Mouse (Mus musculus): Measurements from ENCODE around the gene Prdx1. TPM values are rescaled to one million over a fixed set of nuclear protein-coding genes. Genes with fewer than 3 reads are reported as not detected.

The Prdx1 gene
- polyA plus RNA-seq, 1 experiment from 2014 or later = 660 TPM

DNA sequence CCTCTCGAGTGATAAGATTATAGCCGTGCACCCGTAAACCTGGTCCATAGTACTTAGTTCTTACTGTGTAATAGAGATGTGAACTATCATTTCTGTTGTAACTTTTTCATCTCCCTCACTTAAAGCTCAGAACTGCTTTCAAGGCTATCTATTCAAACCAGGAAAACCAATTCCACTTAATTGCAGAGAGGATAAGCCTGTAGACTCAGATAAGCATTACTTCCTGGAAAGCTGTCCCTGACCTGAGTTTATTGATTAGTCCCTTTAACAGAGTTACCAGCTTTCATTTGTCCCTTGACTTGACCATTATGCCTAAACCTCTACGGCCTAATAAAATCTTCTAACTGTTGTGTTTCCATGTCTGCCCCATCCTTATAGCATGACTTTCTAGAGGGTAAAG, 1.4 kb upstream of the Prdx1 start:
- Histone ChIP-seq H3K4me1 (peaks cover 10% of the 10 kb centered on the region; the same call in 1 of the 2 replicates), H3K9ac (no peak overlapping the region), H3K36me3 (peaks cover 9% of the 10 kb centered on the region; the same call in 1 of the 2 replicates), H3K4me3 (no peak overlapping the region), H3K27me3 (replicated peaks) (no peaks in the 10 kb centered on the region), H3K9me3 (no peaks in the 10 kb centered on the region), H3K27ac (no peak overlapping the region), H3K4me2 (replicated peaks) (no peak overlapping the region)
- no peak for ATAC-seq (ENCODE audit: low FRiP score, low read depth)
- WGBS = 92% methylated on average over 4 of the region's 4 CpGs

DNA sequence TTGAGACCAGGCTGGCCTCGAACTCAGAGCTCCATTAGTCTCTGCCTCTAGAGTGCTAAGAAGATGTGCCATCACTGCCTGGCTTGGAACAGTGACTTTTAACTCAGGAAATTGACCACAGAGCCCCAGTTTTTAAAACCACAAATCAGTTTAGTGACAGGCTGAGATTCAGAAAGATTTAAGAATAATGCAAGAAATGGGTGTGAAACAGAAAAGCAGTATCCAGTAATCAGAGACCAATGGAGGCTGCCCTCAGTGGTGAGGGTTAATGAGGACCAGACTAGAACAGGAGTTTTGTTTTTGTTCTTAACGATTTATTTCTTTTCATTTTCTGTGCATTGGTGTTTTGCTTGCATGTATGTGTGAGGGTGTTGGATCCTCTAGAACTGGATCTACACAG, 679 bp upstream of the Prdx1 start:
- H3K4me3 ChIP-seq = peak overlapping the region; percentile 54; the same call in 1 of the 2 replicates
- H3K36me3 ChIP-seq = peaks cover 16% of the 10 kb centered on the region
- H3K9ac ChIP-seq = no peak overlapping the region
- H3K4me2 ChIP-seq (replicated peaks) = peak overlapping the region; percentile 78
- WGBS = 83% methylated on average over 2 of the region's 2 CpGs
- no peak overlapping the region for H3K27ac ChIP-seq
- peaks cover 10% of the 10 kb centered on the region; the same call in 1 of the 2 replicates for H3K4me1 ChIP-seq
- no peaks in the 10 kb centered on the region for H3K27me3 ChIP-seq (replicated peaks)
- no peaks in the 10 kb centered on the region for H3K9me3 ChIP-seq
- no peak for ATAC-seq (ENCODE audit: low FRiP score, low read depth)

DNA sequence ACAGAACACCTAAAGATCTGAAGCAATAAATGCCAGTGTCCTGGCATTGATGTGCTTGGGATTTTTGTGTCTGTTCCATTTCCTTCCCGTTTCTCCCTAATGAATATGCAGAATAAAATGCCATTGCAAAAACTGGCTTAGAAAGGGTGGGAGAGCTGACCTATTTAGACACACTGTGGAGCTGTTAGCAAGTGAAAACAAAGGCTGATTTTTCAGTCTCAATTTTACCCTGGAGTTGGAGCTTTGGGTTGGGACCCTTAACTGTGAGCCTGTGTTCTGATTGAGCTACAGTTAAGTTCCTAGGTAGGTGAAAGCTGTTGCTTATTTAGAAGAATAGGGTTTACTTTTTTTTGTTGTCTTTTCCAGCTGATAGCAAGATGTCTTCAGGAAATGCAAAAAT, 1.7 kb downstream of the Prdx1 start:
- Histone ChIP-seq H3K27ac (no peak overlapping the region), H3K9me3 (no peaks in the 10 kb centered on the region), H3K27me3 (replicated peaks) (no peaks in the 10 kb centered on the region), H3K4me1 (peaks cover 10% of the 10 kb centered on the region; the same call in 1 of the 2 replicates), H3K4me2 (replicated peaks) (peak overlapping the region; percentile 78), H3K36me3 (peaks cover 26% of the 10 kb centered on the region), H3K9ac (0 out of 2 replicates have a peak overlapping the region, but pooled peaks have one; percentile 74), H3K4me3 (0 out of 2 replicates have a peak overlapping the region, but pooled peaks have one; percentile 54)
- WGBS = 37% methylated on average over 1 of the region's 1 CpGs
- no peak for ATAC-seq (ENCODE audit: low FRiP score, low read depth)

DNA sequence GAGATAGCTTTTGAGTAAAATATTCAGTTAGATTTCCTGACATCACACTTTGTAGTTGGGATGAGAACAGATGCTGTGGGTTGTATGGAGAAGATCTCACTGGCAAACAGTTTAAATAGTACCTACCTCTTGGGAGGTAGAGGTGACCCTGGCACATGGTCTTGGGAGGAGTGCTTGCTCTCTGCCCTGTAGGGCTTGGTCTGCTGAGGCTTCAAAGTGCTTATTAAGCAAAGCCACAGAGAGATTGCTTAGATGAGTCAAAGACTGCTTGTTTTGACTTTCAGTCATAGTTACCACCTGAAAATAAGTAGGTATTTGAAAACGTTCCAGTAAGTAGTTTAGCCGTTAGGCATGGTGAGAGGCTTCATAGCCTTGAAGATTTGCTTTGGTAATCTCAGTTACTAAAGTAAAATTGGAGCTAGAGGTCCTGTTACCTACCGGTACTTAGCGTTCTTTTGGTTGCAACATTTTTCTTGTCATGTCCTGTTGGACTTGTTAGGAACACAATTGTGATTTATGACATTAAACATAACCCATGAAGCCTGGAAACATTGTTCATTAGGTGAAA, 4.0 kb downstream of the Prdx1 start:
- H3K27me3 ChIP-seq (replicated peaks) = no peaks in the 10 kb centered on the region
- no peaks in the 10 kb centered on the region for H3K9me3 ChIP-seq
- H3K4me3 ChIP-seq = no peak overlapping the region
- H3K27ac ChIP-seq = no peak overlapping the region
- no peak overlapping the region for H3K4me2 ChIP-seq (replicated peaks)
- peaks cover 43% of the 10 kb centered on the region for H3K36me3 ChIP-seq
- peaks cover 10% of the 10 kb centered on the region; the same call in 1 of the 2 replicates for H3K4me1 ChIP-seq
- 93% methylated on average over 4 of the region's 4 CpGs for WGBS
- H3K9ac ChIP-seq = no peak overlapping the region
- no peak for ATAC-seq (ENCODE audit: low FRiP score, low read depth)

GRCm38 (mm10) chr4:116692146-116692545, 6.8 kb downstream of the Prdx1 start:
- H3K4me2 ChIP-seq (replicated peaks) = no peak overlapping the region
- 94% methylated on average over 2 of the region's 2 CpGs for WGBS
- peaks cover 2% of the 10 kb centered on the region; the same call in 1 of the 2 replicates for H3K4me1 ChIP-seq
- no peaks in the 10 kb centered on the region for H3K9me3 ChIP-seq
- H3K27ac ChIP-seq = no peak overlapping the region
- H3K36me3 ChIP-seq = peaks cover 60% of the 10 kb centered on the region
- H3K27me3 ChIP-seq (replicated peaks) = no peaks in the 10 kb centered on the region
- H3K9ac ChIP-seq = no peak overlapping the region
- H3K4me3 ChIP-seq = no peak overlapping the region
- ATAC-seq (ENCODE audit: low FRiP score, low read depth) = no peak

GRCm38 (mm10) chr4:116693785-116694184, 8.4 kb downstream of the Prdx1 start:
- H3K27ac ChIP-seq = no peak overlapping the region
- H3K4me1 ChIP-seq = no peaks in the 10 kb centered on the region
- 79% methylated on average over 2 of the region's 2 CpGs for WGBS
- H3K4me3 ChIP-seq = no peak overlapping the region
- H3K4me2 ChIP-seq (replicated peaks) = no peak overlapping the region
- no peak overlapping the region for H3K9ac ChIP-seq
- H3K36me3 ChIP-seq = peaks cover 58% of the 10 kb centered on the region
- H3K27me3 ChIP-seq (replicated peaks) = no peaks in the 10 kb centered on the region
- H3K9me3 ChIP-seq = no peaks in the 10 kb centered on the region
- no peak for ATAC-seq (ENCODE audit: low FRiP score, low read depth)

- no peaks in the 10 kb centered on the region for H3K4me1 ChIP-seq
- peaks cover 49% of the 10 kb centered on the region for H3K36me3 ChIP-seq
- no peak for ATAC-seq (ENCODE audit: low FRiP score, low read depth)
These were observed 13.5 kb downstream of the Prdx1 start for GRCm38 (mm10) chr4:116698693-116699342.

GRCm38 (mm10) chr4:116700964-116701363, 15.6 kb downstream of the Prdx1 start:
- Histone ChIP-seq H3K27ac (no peak overlapping the region), H3K4me2 (replicated peaks) (no peak overlapping the region), H3K36me3 (peaks cover 36% of the 10 kb centered on the region; the same call in 1 of the 2 replicates), H3K9me3 (no peaks in the 10 kb centered on the region), H3K9ac (no peak overlapping the region), H3K4me3 (no peak overlapping the region), H3K4me1 (no peaks in the 10 kb centered on the region), H3K27me3 (replicated peaks) (no peaks in the 10 kb centered on the region)
- WGBS = 78% methylated on average over 1 of the region's 1 CpGs
- no peak for ATAC-seq (ENCODE audit: low FRiP score, low read depth)

More at GRCm38 (mm10) chr4:116698693-116699342, 13.5 kb downstream of the Prdx1 start:
- Histone ChIP-seq H3K9ac (no peak overlapping the region), H3K4me3 (no peak overlapping the region), H3K27ac (no peak overlapping the region), H3K4me2 (replicated peaks) (no peak overlapping the region), H3K27me3 (replicated peaks) (no peaks in the 10 kb centered on the region), H3K9me3 (no peaks in the 10 kb centered on the region)
- 92% methylated on average over 2 of the region's 2 CpGs for WGBS

DNA sequence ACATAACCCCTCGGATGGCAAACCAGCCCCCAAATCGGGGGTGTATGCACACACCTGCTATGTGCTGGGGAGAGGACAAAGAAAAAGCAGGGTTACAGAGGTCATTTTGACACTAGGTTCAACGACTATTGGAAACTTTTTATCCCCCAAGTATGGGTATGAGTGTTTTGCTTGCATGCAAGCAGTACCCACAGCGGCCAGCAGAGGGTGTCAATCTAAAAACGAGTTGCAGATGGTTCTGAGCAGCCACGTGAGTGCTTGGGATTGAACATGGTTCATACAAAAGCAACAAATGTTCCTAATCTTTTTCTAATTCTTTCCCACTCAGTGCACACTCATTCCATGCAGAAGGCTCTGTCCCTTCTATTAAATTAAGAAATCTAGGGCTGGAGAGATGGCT, 18.5 kb downstream of the Prdx1 start:
- H3K9me3 ChIP-seq = no peaks in the 10 kb centered on the region
- H3K4me1 ChIP-seq = peaks cover 6% of the 10 kb centered on the region
- no peak overlapping the region for H3K4me2 ChIP-seq (replicated peaks)
- no peak overlapping the region for H3K9ac ChIP-seq
- no peak overlapping the region for H3K4me3 ChIP-seq
- WGBS = 39% methylated on average over 6 of the region's 6 CpGs
- no peaks in the 10 kb centered on the region for H3K27me3 ChIP-seq (replicated peaks)
- ATAC-seq (ENCODE audit: low FRiP score, low read depth) = no peak
- H3K36me3 ChIP-seq = peaks cover 27% of the 10 kb centered on the region; the same call in 1 of the 2 replicates
- H3K27ac ChIP-seq = no peak overlapping the region

DNA sequence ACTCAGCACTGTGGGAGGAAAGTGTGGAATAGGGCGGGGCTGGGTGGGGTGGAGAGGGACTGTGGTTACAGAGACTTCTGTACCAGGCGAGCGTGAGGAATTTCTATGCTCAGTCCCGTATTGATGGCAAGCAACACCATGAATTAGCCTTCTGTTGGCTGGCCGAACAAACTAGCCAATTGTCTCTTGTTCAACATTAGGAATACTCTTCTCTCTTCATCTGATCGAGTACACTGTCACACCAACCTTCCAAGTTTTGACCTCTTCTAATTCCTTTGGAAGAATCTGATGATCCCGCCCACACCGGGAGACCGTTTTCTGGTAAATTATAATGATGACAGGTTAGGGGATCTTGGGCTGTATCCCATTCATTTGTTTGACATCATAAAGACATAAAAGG, 22.3 kb downstream of the Prdx1 start:
- peak overlapping the region; percentile 56 for H3K4me3 ChIP-seq
- WGBS = 19% methylated on average over 9 of the region's 9 CpGs
- H3K36me3 ChIP-seq = peaks cover 11% of the 10 kb centered on the region; the same call in 1 of the 2 replicates
- no peak overlapping the region for H3K27ac ChIP-seq
- H3K27me3 ChIP-seq (replicated peaks) = no peaks in the 10 kb centered on the region
- H3K9me3 ChIP-seq = no peaks in the 10 kb centered on the region
- peak overlapping the region; percentile 48 for H3K9ac ChIP-seq
- H3K4me1 ChIP-seq = peaks cover 7% of the 10 kb centered on the region
- 0 out of 2 replicates have a peak, but pooled peaks have one; percentile 10 for ATAC-seq (ENCODE audit: low FRiP score, low read depth)
- H3K4me2 ChIP-seq (replicated peaks) = peak overlapping the region; percentile 82

GRCm38 (mm10) chr4:116708201-116708764, 22.9 kb downstream of the Prdx1 start, which contains the start of the genes Mmachc and Ccdc163:
Mmachc (minus strand) TSS chr4:116708406.
Ccdc163 (plus strand) TSS chr4:116708509.
- Histone ChIP-seq H3K4me1 (peaks cover 7% of the 10 kb centered on the region), H3K9ac (peak within 1 kb of the TSS; percentile 57), H3K27me3 (replicated peaks) (no peaks in the 10 kb centered on the region), H3K9me3 (no peaks in the 10 kb centered on the region), H3K36me3 (peaks cover 10% of the 10 kb centered on the region; the same call in 1 of the 2 replicates), H3K4me3 (peak within 1 kb of the TSS; percentile 56), H3K4me2 (replicated peaks) (peak within 1 kb of the TSS; percentile 82), H3K27ac (no peak within 1 kb of the TSS)
- peak; percentile 99 for ATAC-seq (ENCODE audit: low FRiP score, low read depth)
- WGBS = under 1% methylated on average over 29 of the region's 29 CpGs

- Histone ChIP-seq H3K4me1 (peaks cover 7% of the 10 kb centered on the region), H3K36me3 (peaks cover 4% of the 10 kb centered on the region; the same call in 1 of the 2 replicates), H3K9me3 (no peaks in the 10 kb centered on the region), H3K4me2 (replicated peaks) (peak overlapping the region; percentile 82), H3K27me3 (replicated peaks) (no peaks in the 10 kb centered on the region), H3K9ac (peak overlapping the region; percentile 57), H3K27ac (no peak overlapping the region), H3K4me3 (peak overlapping the region; percentile 43)
- 5% methylated on average over 9 of the region's 9 CpGs for WGBS
- ATAC-seq (ENCODE audit: low FRiP score, low read depth) = 0 out of 2 replicates have a peak, but pooled peaks have one; percentile 17
These were observed 23.5 kb downstream of the Prdx1 start for GRCm38 (mm10) chr4:116708791-116709390.
